Mouse (Mus musculus): ENCODE measurements around the gene 1700025G04Rik.

1700025G04Rik gene

GRCm38 (mm10) chr1:151918806-151919357 lies 171.0 kb downstream of the 1700025G04Rik start:
- DNase-seq (ENCODE audit: low read depth in 1 of 2, low spot score in 2 of 2), result no peak

DNA sequence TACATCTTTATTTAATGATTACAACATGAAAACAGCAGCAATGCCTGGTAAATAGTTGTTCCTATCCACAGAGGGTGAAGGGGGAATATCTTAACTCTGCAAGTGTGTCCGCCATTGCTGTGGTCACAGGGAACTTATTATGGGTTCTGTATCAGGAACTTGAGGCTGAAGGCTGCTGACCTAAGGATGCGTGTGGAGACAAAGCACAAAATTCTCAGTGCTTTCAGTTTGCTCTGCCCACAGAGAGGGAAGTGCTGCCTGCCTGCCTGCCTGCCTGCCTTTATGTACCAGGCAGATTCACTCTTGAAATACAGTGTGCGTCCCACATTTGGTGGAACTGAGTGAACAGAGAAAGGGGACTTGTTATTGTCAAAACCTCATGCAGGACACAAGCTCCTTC lies 172.2 kb downstream of the 1700025G04Rik start:
- no peak for DNase-seq (ENCODE audit: low read depth in 1 of 2, low spot score in 2 of 2)

GRCm38 (mm10) chr1:151914494-151914893 lies 175.4 kb downstream of the 1700025G04Rik start:
- no peak for DNase-seq (ENCODE audit: low read depth in 1 of 2, low spot score in 2 of 2)

DNA sequence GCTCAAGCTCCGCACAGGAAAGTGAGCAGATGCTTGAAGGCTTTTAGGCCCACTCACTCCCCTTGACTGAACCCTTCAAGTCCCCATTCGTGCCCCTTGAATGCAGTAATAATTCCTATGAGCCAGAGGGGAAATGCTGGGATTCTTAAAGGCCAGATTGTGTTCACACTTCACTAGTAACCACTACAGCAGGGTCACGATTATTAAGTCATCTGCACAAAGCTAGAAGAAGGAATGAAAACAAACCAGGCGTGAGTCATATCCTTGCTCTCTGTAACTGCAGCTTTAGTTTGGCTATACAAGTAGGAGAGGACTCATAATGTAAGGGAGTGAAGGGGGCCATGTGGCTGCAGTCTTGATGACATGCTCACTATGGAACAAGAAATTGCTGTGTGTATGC lies 182.9 kb downstream of the 1700025G04Rik start:
- DNase-seq (ENCODE audit: low read depth in 1 of 2, low spot score in 2 of 2), result no peak

- DNase-seq (ENCODE audit: low read depth in 1 of 2, low spot score in 2 of 2), result no peak
These were observed 189.1 kb downstream of the 1700025G04Rik start for GRCm38 (mm10) chr1:151900706-151901360.

DNA sequence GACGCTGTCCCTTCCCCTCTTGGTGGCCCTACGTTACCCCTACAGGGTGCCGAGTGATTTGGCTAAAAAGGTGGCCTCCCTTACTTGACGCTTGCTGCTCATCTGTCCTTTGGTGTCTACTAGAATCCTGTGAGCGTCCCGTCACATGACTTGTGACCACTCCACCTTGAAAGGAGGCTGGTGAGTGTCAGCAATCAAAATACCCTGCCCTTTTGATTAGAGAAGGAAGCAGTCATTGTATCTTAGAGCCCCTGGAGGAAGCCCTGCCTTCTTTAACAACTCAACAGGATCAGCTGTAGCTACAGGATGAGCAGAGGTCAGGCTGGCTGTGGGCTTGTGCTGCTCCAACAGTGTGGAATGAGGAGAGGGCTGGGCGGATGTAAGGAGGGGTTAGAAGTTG lies 190.0 kb downstream of the 1700025G04Rik start:
- DNase-seq (ENCODE audit: low read depth in 1 of 2, low spot score in 2 of 2), result no peak

- no peak for DNase-seq (ENCODE audit: low read depth in 1 of 2, low spot score in 2 of 2)
These were observed 194.5 kb downstream of the 1700025G04Rik start for GRCm38 (mm10) chr1:151895406-151895805.

- DNase-seq (ENCODE audit: low read depth in 1 of 2, low spot score in 2 of 2), result no peak
These were observed 195.9 kb downstream of the 1700025G04Rik start for GRCm38 (mm10) chr1:151893976-151894375.

- no peak for DNase-seq (ENCODE audit: low read depth in 1 of 2, low spot score in 2 of 2)
These were observed 197.9 kb downstream of the 1700025G04Rik start for GRCm38 (mm10) chr1:151892008-151892407.

GRCm38 (mm10) chr1:151891194-151891593 lies 198.7 kb downstream of the 1700025G04Rik start:
- DNase-seq (ENCODE audit: low read depth in 1 of 2, low spot score in 2 of 2), result no peak

DNA sequence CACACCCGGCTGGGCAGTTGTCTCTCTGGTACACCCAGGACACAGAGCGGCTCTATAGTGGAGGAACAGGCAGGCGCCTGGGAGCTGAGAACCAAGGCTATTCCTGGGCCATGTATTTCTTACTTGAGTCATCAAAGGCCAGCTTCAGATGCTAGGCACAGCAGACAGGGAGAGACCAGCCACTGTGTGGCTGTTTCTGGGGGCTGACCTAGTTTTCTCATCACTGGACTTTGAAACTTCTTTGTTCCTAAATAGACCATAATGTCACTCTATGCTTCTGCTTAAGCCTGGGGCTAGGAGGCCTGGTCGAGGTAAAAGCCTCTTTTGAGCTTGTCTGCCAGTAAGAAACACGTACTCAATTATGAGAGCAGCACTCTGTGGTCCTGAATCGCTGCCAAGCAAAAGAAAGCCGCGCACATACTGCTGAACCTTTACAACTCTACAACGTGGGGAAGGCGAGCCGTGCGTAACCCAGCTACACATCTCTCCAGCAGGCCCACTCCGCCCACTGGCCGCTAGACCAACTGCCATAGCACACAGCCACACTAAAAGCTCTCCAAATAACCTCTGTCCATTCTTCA lies 199.8 kb downstream of the 1700025G04Rik start:
- DNase-seq (ENCODE audit: low read depth in 1 of 2, low spot score in 2 of 2), result no peak

DNA sequence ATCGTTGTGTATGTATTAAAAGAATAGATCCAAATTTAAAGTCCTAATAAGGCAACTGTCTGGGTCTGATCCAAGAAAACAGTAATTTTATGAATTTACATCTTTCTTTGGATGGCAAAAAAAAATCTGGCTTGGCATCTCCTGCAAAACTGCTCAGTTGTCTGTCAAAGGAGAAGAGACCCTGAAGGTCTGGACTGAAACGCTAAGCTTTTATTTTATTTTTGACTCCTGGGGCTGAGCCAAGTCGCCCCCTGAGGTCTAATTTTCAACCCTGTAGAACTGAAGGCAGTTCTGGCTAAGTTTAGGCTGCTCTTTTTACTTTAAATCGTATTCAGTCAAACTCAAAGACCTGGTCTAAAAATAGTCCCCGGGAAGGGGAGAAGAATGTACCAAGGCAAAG lies 202.3 kb downstream of the 1700025G04Rik start:
- DNase-seq (ENCODE audit: low read depth in 1 of 2, low spot score in 2 of 2), result no peak

- no peak for DNase-seq (ENCODE audit: low read depth in 1 of 2, low spot score in 2 of 2)
These were observed 202.8 kb downstream of the 1700025G04Rik start for GRCm38 (mm10) chr1:151887126-151887525.

DNA sequence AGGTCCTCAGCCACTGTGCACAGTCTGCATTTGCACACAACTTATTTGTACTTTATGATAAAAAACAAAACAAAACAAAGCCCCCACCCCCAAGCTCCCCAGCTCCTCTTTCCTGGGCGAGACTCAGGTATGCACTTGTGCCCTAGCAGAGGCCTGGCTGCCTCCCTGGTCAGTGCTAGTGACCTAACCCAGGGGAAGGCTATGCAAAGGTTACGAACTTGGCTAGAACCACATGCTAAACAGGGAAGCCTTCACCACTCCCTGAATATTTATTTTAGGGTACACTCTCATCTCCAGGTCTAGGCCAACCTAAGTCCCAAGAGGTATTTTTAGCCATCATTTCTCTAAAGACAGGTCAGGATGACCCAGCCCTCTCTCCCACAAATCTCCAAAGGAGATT lies 203.8 kb downstream of the 1700025G04Rik start:
- no peak for DNase-seq (ENCODE audit: low read depth in 1 of 2, low spot score in 2 of 2)

GRCm38 (mm10) chr1:151881253-151881652 lies 208.7 kb downstream of the 1700025G04Rik start:
- DNase-seq (ENCODE audit: low read depth in 1 of 2, low spot score in 2 of 2), result no peak

GRCm38 (mm10) chr1:151880731-151881130 lies 209.2 kb downstream of the 1700025G04Rik start:
- DNase-seq (ENCODE audit: low read depth in 1 of 2, low spot score in 2 of 2), result no peak

DNA sequence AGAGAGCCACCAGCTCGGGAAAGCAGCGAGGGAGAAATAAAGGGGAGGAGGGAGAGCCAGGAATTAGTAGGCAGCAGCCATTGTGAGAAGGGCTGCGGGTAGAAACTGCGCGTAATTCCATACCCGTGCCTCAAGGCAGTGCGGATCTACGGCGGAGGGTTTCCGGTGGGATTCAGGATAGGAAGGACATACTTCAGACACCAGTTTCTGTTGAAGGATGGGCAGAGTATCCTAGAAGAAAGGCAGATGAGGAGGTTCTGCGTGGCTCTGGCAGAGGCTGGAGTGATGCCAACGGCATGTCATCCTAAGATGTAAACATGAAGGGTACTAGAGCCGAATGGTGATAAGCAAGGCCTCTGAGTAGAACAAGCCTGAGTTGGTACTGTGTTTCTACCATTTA lies 210.0 kb downstream of the 1700025G04Rik start:
- DNase-seq (ENCODE audit: low read depth in 1 of 2, low spot score in 2 of 2), result no peak

GRCm38 (mm10) chr1:151879308-151879850 lies 210.5 kb downstream of the 1700025G04Rik start:
- DNase-seq (ENCODE audit: low read depth in 1 of 2, low spot score in 2 of 2), result no peak

DNA sequence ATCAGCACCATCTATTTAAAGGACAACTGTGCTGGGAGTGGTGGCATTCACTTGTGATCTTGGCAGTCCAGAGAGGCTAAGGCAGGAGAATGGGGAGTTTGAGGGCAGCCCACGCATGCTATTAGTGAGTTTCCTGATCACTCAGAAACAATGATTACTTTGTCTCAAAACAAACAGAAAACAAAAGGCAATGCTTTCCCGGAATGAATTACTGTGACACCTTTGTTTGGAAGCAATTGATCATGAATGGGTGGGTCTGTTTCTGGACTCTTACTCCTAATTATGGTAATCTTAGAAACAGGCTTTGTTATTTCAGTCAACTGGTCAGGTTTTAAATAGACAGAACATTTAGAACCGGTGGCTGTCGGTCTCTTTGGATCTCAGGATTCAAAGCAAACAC lies 211.5 kb downstream of the 1700025G04Rik start:
- no peak for DNase-seq (ENCODE audit: low read depth in 1 of 2, low spot score in 2 of 2)

- no peak for DNase-seq (ENCODE audit: low read depth in 1 of 2, low spot score in 2 of 2)
These were observed 217.0 kb downstream of the 1700025G04Rik start for GRCm38 (mm10) chr1:151872971-151873370.

GRCm38 (mm10) chr1:151864326-151864725 lies 225.6 kb downstream of the 1700025G04Rik start:
- DNase-seq (ENCODE audit: low read depth in 1 of 2, low spot score in 2 of 2), result no peak

GRCm38 (mm10) chr1:151863797-151864147 lies 226.2 kb downstream of the 1700025G04Rik start:
- no peak for DNase-seq (ENCODE audit: low read depth in 1 of 2, low spot score in 2 of 2)

All from monocyte, adult 2 months (primary cell).